Mouse (Mus musculus) olfactory bulb, adult 2 months (tissue): ENCODE data around the gene Irf2bp1.

Source experiments
- CTCF ChIP-seq: fragments of 200-500 bp; IDR thresholded peaks from 2 replicates; pipeline ENCODE4 v1.5.1; 2012; ENCODE audit warnings: low read depth, mild to moderate bottlenecking, low read length, moderate library complexity; ENCODE audit not compliant: insufficient read depth
- POLR2A ChIP-seq: fragments of 200-500 bp; IDR thresholded peaks from 2 replicates; pipeline ENCODE4 v1.6.1; 2012; ENCODE audit warnings: mild to moderate bottlenecking, low read depth, low read length, moderate library complexity; ENCODE audit not compliant: insufficient read depth

DNA sequence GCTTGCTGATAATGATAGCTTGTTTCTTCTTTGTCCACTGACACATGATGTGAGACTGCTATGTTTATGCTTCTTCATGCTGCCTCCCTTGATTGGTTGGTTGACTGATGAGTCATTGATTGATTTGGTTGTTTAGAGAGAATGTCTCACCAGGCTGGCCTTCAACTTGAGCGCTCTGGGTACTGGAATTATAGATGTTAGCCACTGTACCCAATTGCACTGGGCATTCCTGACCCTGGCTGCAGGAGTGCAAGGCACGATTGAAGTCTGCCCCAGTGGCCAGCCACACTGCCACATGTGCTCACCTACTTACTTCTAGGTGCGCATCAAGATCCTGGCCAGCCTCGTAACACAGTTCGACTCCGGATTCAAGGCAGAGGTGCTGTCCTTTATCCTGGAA, 40.8 kb downstream of the Irf2bp1 start:
- TF ChIP-seq CTCF (no peak), POLR2A (no peak)
